Mouse (Mus musculus): ENCODE measurements around the gene Ddx41. TPM values are rescaled to one million over a fixed set of nuclear protein-coding genes. Genes with fewer than 3 reads are reported as not detected.

The Ddx41 gene
- total RNA-seq, 2 experiments from 2014 or later: 54.4 to 81.8 TPM

DNA sequence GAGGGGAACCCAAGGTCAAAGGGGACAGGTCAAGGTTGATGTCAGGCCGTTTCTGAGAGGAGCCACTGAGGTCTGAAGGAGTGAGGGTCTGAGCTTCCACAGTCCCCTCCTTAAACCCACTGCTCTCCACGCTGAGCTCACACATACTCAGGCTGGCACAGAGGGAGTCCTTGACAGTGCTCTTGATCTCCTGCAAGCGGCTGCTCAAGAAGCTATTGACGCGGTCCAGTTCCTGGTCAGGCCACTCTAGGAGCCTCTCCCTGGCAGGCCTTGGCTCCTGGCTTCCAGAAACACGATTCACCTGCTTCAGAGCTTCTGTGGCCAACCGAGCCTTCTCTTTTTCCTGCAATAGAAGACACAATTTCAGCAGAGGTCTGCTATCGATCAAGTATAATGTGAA, 7.0 kb upstream of the Ddx41 start:
- ATAC-seq (replicated peaks; ENCODE audit: poor library complexity, severe bottlenecking): no peak

GRCm38 (mm10) chr13:55542891-55543290, 6.4 kb upstream of the Ddx41 start:
- ATAC-seq (replicated peaks; ENCODE audit: poor library complexity, severe bottlenecking): no peak

GRCm38 (mm10) chr13:55540933-55541332, 4.5 kb upstream of the Ddx41 start:
- no peak for ATAC-seq (replicated peaks; ENCODE audit: poor library complexity, severe bottlenecking)

DNA sequence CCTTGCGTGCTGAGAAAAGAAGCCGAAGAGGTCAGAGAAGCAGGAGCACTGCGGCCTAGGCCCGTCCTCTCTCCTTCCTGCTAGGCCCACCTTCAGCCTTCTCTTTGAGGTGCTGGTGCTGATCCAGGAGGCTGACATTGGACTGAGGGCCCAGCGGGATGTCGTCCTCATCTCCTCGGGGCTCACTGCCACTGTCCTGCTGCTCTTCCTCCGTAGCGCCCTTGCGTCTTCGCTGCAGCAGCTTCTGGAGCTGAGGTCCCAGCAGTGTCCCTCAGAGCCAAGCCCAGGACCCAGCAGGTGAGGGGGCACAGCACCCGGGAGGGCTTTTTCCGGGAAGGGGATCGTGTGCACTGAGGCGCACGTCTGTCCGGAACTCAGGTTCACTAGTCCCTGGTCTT, 663 bp downstream of the Ddx41 start:
- no peak for ATAC-seq (replicated peaks; ENCODE audit: poor library complexity, severe bottlenecking)

DNA sequence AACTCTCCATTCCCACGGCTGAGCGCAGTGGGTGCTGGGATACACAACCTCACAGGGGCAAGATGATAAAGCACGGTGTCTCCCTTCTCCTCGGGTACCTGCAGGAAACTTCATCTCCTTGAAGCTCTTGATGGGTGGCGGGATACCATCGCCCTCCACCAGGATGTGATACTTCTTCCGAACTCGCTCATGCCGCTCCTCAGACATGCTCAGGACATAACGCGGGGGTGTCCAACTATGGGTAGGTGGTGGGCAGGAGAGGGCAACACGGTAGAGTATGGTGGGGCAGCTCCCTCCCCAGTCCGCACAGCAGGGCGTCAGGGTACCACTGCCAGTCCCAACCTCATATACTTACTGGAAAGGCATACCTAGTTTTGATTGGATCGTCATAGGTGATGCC, 1.3 kb downstream of the Ddx41 start:
- no peak for ATAC-seq (replicated peaks; ENCODE audit: poor library complexity, severe bottlenecking)

- peak; percentile 43 for ATAC-seq (replicated peaks; ENCODE audit: poor library complexity, severe bottlenecking)
These were observed 7.1 kb downstream of the Ddx41 start, which contains the start of gene Dok3 for GRCm38 (mm10) chr13:55529198-55529915. Gene Dok3, minus strand, starts transcription at chr13:55529296.

GRCm38 (mm10) chr13:55527834-55528772, 8.4 kb downstream of the Ddx41 start:
- ATAC-seq (replicated peaks; ENCODE audit: poor library complexity, severe bottlenecking): peak; percentile 52

GRCm38 (mm10) chr13:55527212-55527611, 9.2 kb downstream of the Ddx41 start:
- ATAC-seq (replicated peaks; ENCODE audit: poor library complexity, severe bottlenecking): peak; percentile 11; the same call in 1 of the 2 replicates

- peak; percentile 8; the same call in 1 of the 2 replicates for ATAC-seq (replicated peaks; ENCODE audit: poor library complexity, severe bottlenecking)
These were observed 10.5 kb downstream of the Ddx41 start for GRCm38 (mm10) chr13:55525733-55526553.

DNA sequence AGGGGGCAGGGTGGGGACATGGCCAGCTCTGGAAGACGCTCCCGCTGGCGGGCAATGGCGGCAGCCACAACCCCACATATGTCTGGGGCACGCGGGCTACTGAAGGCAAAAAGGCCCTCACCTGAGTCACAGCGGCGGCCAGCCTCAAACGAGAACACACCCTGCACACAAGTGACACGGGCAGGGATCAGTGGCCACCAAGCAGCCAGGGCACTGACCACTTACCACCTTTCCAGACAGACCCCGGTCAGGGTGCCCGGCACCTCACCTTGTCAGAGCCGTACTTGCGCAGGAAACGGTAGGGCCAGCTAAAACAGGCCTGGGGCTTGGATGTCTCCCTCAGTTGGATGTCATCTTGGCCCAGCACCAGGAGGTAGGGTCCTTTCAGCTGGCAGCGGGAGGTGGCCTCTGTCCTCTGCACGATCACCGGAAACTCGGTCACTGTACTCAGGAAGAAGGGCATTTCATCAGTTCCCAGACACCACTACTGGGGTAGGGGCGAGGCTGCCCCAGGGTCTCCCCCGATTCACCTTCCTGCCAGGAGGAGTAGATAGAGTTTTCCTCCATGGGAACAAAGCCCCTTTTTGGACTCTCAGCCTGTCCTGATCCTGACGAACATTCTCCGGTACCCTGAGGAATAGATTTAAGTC, 12.4 kb downstream of the Ddx41 start:
- no peak for ATAC-seq (replicated peaks; ENCODE audit: poor library complexity, severe bottlenecking)

DNA sequence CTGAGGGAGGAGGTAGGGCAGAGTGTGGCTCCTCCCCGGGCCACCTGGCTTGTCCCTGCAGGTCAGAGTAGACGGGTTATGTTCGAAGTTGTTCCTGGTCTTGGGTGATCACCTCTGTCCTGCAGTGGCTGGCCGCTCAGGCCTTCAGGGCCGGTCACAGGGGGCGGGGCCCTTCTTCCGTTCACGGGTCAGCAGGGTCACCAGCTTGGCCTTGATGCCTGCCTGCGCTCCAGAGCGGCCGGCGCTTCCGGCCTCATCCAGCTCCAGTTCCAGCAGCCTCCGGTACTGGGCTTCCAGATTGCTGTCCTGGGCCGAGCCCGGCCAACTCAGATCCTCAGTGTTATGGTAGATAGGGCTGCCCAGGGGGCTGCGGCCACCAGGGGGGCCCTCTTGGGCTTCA, 13.2 kb downstream of the Ddx41 start:
- no peak for ATAC-seq (replicated peaks; ENCODE audit: poor library complexity, severe bottlenecking)

DNA sequence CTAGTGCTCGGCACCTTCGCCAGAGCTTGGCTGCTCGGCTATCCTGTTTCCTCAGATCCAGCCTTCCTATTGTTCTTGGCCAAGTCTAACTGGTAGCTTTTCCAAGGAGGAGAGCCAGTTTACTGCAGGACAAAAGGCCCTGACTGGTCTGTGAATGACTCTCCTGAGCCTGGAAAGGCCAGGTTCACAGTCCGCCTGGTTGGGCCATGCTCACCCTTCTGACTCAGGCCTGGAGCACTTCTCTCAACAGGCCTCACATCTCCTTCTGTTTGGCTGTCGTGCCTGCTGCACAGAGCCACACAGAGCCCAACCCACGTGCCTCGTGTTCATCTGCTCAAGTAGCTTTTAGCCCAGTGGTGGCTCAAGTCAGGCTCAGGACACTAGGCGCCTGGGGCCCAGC, 13.7 kb downstream of the Ddx41 start:
- ATAC-seq (replicated peaks; ENCODE audit: poor library complexity, severe bottlenecking): no peak

DNA sequence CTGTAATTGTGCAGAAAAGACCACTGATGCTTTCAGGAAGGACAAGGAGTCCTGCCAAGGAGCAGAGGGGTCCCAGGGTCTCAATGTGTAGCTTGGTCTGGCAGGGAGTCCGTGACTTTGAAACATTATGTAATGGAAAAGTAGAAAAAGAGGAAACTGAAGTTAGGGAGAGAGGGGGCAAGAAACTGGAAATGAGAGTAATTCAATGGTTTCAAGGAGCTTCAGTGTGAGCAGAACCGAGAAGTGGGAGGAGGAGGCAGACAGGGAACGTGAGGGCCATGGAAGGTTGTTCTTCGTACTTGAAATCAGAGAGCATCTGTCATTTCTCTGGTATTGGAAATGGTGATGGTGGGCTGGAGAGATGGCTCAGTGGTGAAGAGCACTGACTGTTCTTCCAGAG, 16.9 kb downstream of the Ddx41 start:
- ATAC-seq (replicated peaks; ENCODE audit: poor library complexity, severe bottlenecking): peak; percentile 82

GRCm38 (mm10) chr13:55516955-55517354, 19.5 kb downstream of the Ddx41 start:
- ATAC-seq (replicated peaks; ENCODE audit: poor library complexity, severe bottlenecking): no peak

GRCm38 (mm10) chr13:55513828-55514227, 22.6 kb downstream of the Ddx41 start:
- no peak for ATAC-seq (replicated peaks; ENCODE audit: poor library complexity, severe bottlenecking)

GRCm38 (mm10) chr13:55513111-55513748, 23.2 kb downstream of the Ddx41 start, which contains the start of gene Pdlim7:
Gene Pdlim7, minus strand, starts transcription at chr13:55513676.
- peak; percentile 69 for ATAC-seq (replicated peaks; ENCODE audit: poor library complexity, severe bottlenecking)

DNA sequence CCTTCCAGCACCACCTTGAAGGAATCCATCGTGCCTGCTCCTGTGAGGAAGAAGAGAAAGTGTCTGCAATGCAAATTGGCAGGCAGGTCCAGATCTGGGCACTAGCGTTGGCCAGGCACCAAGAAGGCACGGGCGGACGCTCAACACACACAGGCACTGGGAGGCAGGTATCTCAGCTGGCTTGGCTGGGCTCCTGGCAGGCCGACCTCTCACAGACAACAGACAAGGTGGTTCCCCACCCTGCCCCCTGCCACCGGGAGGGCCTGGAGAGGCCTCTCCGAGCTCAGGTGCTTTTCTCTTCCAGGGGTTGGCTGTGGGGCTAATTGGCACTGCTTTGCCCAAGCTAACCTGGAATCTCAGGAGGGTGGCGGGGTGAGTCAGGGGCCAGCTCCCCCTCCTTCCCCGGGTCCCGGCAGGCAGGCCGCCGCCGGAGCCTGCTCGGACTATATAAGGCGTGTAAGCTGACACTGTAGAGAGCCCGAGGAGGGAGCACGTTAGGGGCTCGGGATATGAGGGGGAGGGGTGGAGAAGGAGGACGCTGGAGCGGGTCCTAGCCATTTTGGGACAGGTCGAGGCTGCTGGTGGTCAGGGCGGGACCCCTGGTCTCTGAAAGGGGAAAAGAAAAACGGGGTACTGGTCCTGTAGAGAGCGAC, 24.0 kb downstream of the Ddx41 start:
- no peak for ATAC-seq (replicated peaks; ENCODE audit: poor library complexity, severe bottlenecking)

DNA sequence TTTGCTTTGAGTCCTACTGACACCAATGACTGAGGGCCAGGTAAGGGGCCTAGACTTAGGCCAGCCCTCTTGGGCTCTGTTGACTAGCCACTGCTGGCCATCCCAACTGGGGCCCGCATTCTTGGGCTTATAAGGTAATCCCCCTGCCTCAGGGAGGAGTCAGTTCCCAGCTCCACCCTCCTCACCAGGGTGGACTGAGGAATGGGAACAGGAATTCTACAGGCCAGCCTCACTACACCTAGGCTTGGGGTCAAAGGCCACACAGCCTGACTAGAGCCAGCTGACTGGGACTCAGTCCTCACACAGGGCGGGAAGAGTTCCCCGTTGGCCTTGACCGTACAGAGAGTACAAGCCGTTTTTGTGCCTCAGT, 25.0 kb downstream of the Ddx41 start:
- no peak for ATAC-seq (replicated peaks; ENCODE audit: poor library complexity, severe bottlenecking)
